Mouse (Mus musculus) megakaryocyte progenitor cell, adult 5-6 weeks (primary cell): ENCODE data around the gene Hnrnpa0. TPM values are rescaled to one million over a fixed set of nuclear protein-coding genes. Genes with fewer than 3 reads are reported as not detected.
A peak's percentile ranks its signal among the peaks of the same experiment; 100 is the strongest.

Experiments used
- ATAC-seq: replicated peaks from 2 replicates; pipeline ENCODE4 v1.8.0; 2016; ENCODE audit warnings: mild to moderate bottlenecking, moderate TSS enrichment, inconsistent platforms; ENCODE audit not compliant: poor library complexity
- total RNA-seq, 2 experiments: library from RNA; stranded (forward) in 1 of 2; stranded (reverse) in 1 of 2; fragments of 157-497, 149-512 nt in 1 of 2; fragments of 200-1000 nt in 1 of 2; gene quantifications; 2 replicates each; pipeline versions ENCODE4 v1.2.3 to v1.2.4; 2015 to 2017

Gene Hnrnpa0
- total RNA-seq, 2 experiments from 2014 or later = 82.5 to 162 TPM

DNA sequence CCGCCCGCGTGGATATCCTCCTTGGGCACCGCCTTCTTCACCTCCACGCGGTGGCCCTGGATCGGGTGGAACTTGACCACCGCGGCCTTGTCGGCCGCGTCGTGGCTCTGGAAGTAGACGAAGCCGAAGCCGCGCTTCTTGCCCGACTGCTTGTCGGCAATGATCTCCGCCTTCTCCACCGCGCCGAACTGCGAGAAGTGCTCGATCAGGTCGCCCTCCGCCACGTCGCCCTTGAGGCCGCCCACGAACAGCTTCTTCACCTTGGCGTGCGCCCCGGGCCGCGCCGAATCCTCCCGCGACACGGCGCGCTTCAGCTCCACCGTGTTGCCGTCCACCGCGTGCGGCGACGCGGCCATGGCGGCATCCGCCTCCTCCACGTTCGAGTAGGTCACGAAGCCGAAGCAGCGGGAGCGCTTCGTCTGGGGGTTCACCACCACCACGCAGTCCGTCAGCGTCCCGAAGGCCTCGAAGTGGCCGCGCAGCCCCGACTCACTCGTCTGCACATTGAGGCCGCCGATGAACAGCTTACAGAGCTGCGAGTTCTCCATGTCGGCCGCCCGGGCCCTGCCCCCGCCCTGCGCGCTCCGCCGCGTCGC, 492 bp downstream of the Hnrnpa0 start:
- no peak for ATAC-seq

DNA sequence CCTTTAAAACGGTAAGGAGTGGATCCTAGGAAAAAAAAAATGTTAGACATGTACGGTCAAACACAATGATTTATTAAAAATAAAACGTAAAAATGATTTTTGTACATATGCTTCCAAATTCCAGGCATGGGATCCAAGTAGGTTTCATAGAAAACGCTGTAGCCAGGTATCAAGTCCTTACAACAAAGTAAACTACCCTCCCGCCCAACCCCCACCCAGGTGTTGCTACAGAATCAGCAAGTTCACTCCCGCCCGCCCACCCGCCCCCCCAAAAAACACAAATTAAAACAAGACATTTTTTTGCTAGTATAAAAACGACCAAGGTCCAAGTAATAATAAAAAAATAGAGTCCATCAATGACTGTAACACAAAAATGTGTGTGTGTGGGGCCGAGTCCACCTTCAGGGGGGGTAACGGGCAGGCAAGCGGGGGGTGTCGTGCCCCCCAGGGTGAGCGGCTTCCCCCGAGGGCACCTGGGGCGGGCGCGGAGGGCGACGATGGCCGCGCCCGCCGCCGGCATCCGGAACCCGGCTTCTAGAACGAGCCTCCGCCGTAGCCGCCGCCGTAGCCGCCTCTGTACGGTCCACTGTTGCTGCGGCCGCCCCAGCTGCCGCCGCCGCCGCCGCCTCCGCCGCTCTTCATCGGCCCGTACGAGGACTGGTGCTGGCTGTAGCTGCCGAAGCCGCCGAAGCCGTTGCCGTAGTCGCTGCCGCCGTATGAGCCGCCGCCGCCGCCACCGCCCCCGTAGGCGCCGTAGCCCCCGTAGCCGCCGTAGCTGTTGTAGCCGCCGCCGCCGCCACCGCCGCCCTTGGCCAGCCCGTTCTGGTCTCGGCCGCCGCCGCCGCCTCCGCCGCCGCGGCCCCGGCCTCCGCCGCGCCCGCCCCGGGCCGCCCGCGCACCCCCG, 1.2 kb downstream of the Hnrnpa0 start:
- no peak for ATAC-seq

- ATAC-seq = peak; percentile 23; the same call in 1 of the 2 replicates
Observed at GRCm38 (mm10) chr13:58126126-58126525, 2.2 kb downstream of the Hnrnpa0 start.

GRCm38 (mm10) chr13:58124989-58125388, 3.4 kb downstream of the Hnrnpa0 start:
- no peak for ATAC-seq

- ATAC-seq = no peak
Observed at GRCm38 (mm10) chr13:58124278-58124677, 4.1 kb downstream of the Hnrnpa0 start.

DNA sequence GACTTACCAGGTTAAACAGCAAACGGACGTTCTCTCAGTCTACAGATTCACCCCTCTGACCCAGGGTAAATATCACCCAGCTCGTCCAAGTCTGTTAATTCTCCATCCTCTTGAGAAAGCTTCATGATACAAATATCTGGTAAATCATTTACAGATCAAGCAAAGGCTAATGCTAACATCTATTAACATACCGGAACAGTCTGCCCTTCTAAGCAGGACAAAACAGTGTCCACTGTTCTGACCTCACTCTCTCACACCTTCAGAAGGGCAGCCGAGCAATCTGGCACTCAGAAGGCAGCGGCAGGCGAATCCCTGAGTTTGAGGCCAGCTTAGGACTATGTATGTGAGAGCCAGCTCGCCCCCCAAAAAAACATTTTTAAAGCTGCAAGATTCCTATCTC, 5.0 kb downstream of the Hnrnpa0 start:
- ATAC-seq = no peak

- ATAC-seq = no peak
Observed at GRCm38 (mm10) chr13:58122786-58123297, 5.5 kb downstream of the Hnrnpa0 start.

DNA sequence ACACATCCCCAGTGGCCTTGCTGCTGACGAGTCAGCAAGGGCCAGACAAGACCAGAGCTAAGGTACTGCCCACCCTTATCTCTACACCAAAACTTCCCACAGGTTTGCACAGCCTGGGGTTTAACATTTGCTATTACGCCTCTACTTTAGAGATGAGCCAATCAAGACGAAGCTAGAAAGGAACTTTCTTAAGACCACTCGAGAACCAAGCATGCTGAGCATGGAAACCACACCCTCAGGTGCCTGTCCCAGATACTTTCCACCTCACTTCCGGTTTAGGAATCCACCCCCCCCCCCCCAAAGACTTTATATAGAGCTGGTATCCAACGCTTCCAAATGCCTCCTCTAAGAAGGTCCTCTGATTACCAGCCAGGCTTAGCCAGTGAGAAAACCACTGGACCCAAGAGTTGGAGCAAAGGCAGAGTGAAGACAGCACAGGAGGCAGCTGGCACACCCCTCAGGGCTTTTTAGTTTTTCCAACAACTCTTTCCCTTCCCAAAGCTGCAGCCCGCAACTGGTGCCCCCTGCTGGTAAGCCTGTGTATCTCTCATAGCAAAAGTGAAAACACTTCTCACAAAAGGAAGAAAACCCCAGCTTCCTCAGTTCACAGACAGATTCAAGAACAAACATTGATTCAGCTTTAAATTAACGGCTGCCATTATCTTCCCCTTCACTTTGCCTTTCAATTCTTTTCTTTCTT, 10.9 kb downstream of the Hnrnpa0 start:
- ATAC-seq = peak; percentile 41

- ATAC-seq = no peak
Observed at GRCm38 (mm10) chr13:58116801-58117200, 11.6 kb downstream of the Hnrnpa0 start.

GRCm38 (mm10) chr13:58115227-58115626, 13.1 kb downstream of the Hnrnpa0 start:
- peak; percentile 71 for ATAC-seq

- ATAC-seq = peak; percentile 43
Observed at GRCm38 (mm10) chr13:58113061-58113900, 15.1 kb downstream of the Hnrnpa0 start, which contains the start of gene Klhl3. Gene Klhl3, minus strand, starts transcription at chr13:58113592.

DNA sequence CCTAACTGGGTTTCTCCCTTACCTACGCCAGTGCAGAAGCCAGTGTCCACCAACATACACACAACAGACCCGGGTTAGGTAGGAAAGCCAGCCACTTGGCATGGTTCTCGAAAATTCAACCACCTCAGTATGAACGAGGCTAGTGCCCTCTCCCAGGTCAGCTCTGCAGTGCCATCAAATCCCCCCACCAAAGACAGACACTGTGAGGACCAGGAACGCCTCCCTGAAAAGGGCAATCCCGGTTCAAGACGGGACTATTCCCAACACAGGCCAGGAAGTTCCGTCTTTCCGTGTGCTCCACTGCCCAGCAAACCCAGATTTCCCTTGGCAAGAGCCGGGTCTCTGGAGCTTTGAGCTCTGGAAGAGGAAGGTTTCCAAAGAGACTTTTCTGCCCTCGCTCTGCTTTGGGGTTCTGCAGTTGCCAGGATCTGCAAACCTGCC, 15.7 kb downstream of the Hnrnpa0 start:
- ATAC-seq = no peak

DNA sequence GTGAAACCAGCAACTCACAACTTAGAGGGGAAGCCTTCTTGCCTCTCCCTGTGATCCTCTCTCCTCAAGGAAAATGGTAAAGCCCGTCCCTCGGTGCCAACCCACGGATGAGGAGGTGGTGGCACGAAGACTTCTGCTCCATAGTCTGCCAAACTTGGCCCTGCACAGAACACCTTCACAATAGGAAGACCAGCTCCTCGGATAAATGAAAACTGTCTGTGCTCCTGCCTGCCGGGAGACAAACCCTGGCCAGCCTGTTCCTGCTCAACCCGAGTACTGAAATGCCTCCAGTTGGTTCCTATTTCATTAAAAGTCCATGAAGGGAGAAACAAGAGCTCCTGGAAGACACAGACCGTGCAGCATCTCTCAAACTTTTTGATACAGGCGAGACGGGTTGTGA, 16.2 kb downstream of the Hnrnpa0 start:
- no peak for ATAC-seq

- no peak for ATAC-seq
Observed at GRCm38 (mm10) chr13:58111306-58111705, 17.1 kb downstream of the Hnrnpa0 start.

DNA sequence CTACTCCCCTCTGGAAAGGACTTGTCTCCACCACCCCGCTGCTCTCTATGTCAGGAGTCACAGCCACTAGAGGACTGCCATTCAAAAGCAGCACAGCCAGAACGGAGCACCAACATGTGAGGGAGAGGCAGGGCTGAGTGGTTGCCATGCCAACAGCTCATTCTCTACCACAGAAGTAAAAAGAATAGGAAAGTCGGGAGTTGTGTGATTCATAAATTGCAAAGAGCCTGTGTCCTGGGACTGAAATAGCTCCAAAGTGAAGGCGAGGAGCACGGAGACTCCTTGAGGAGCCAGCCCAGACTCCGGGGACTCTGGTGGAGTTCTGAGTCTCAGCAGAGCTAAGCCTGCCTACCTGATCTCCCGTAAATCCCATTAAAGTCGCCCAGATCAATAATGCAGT, 37.7 kb downstream of the Hnrnpa0 start:
- no peak for ATAC-seq

DNA sequence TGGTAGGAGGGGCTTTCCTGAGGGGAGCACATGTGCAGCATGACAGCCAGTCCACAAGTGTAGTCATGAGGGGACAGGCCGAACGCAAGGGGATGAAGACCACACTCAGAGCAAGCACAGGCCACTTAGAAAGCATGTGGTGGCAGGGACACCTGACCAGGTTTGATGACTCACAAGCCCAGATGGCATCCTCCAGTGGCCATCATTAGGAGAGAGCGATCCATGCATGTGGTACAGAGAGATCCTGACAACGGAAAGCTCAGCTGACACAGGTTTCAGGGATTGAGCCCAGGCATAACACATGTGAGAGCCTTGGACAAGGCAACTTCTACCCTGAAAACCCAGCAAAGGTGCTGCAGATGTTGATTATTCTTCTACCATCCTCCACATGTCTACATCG, 44.0 kb downstream of the Hnrnpa0 start:
- no peak for ATAC-seq

DNA sequence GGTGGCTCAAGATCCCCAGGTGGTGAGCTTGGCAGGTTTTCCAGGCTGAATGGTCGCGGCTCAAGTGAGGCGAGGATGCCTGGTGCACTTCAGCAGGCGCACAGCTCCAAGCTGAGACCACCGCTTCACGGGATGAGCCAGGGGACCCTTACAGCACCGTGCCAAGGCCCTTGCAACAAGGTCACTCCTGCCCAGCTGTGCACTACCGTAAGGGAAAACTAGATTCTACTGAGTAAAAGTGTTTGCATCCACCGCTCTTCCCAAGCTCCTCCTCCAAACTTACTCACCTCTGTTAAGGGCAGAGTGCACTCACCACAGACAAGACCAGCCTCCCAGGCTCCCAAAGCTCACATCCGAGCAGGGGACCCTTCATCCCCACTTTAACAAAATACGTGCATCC, 44.8 kb downstream of the Hnrnpa0 start:
- ATAC-seq = no peak

DNA sequence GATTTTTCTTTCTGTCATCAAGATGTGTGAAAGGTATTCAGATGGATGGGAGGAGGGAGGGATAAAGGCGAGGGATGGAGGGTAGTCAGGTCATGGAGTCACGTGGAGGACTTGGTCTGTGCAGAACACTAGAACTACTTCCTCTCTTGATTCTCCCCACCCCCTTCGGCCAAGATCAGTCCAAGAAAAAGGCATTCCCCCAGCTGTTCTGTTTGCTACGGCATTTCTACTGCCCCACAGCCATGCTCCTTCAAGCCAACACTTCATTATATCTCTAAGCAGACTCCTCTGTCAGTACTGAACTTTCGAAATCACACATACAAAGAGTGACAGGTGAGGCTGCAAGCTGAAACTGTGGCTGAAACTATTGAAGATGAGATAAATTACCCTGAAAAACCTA, 45.3 kb downstream of the Hnrnpa0 start:
- no peak for ATAC-seq

- no peak for ATAC-seq
Observed at GRCm38 (mm10) chr13:58078361-58078760, 50.0 kb downstream of the Hnrnpa0 start.
